Mouse (Mus musculus) small intestine, adult 2 months (tissue): ENCODE results near the gene Myo15.

Experiments
- CTCF ChIP-seq: fragments of 200-500 bp; IDR thresholded peaks from 2 replicates; pipeline ENCODE4 v1.5.1; 2012; ENCODE audit warnings: low read depth, mild to moderate bottlenecking, control low read depth, inconsistent platforms, low read length, moderate library complexity, mixed read lengths; ENCODE audit not compliant: insufficient replicate concordance, insufficient read length; ENCODE audit errors: extremely low read depth
- POLR2A ChIP-seq: fragments of 200-500 bp; IDR thresholded peaks from 2 replicates; pipeline ENCODE4 v1.6.1; 2012; ENCODE audit warnings: low read depth, mild to moderate bottlenecking, control low read depth, inconsistent platforms, low read length, moderate library complexity

GRCm38 (mm10) chr11:60537468-60538347, 68.6 kb downstream of the Myo15 start:
- TF ChIP-seq CTCF (no peak), POLR2A (peak; percentile 85)
